Mouse (Mus musculus) gastrocnemius, postnatal 36 days (tissue): ENCODE measurements around the gene Gm10376. TPM values are rescaled to one million over a fixed set of nuclear protein-coding genes. Genes with fewer than 3 reads are reported as not detected.
"Not testable (repeated sequence)": the region's sequence is repeated elsewhere in the genome, so short reads cannot be mapped to it uniquely, and the experiment has no call there.

Experiments used
- DNase-seq, 2 experiments: peaks; one replicate each; pipeline ENCODE4 v3.0.0; 2022
- intact Hi-C: fragments of 180-260 bp; cut with DNase I; formaldehyde crosslinking; loops from one replicate; pipeline ENCODE4 v1.15.1; 2025
- long read RNA-seq, 2 experiments: library from polyadenylated mRNA; stranded (forward); transcript quantifications; one replicate each; pipeline ENCODE4 v2.0.0; 2021
- total RNA-seq, 2 experiments: library from RNA; stranded (reverse); gene quantifications; 2 replicates each; pipeline ENCODE4 v1.2.3; 2021

Gene Gm10376
- not detected for total RNA-seq
- long read RNA-seq, experiment 1, result 0 reads
- long read RNA-seq, experiment 2, result 0 reads

- intact Hi-C loops, result not testable (repeated sequence)
These were observed at the start of gene Gm10376 for GRCm38 (mm10) chr14:43015528-43015927. Gene Gm10376 (minus strand): TSS chr14:43015628.

GRCm38 (mm10) chr14:43060179-43060578, 44.8 kb upstream of the Gm10376 start:
- intact Hi-C loops, result not testable (repeated sequence)

More at GRCm38 (mm10) chr14:43015528-43015927, at the start of gene Gm10376:
- DNase-seq, result not testable (repeated sequence)

GRCm38 (mm10) chr14:43058063-43058462, 42.6 kb upstream of the Gm10376 start:
- DNase-seq, result peak in 1 of 2 experiments; percentile 15
- intact Hi-C loops, result not testable (repeated sequence)

More at GRCm38 (mm10) chr14:43060179-43060578, 44.8 kb upstream of the Gm10376 start:
- not testable (repeated sequence) for DNase-seq

- intact Hi-C loops, DNase-seq: not testable (repeated sequence)
These were observed 21.9 kb downstream of the Gm10376 start, which contains the start of gene Gm8082 for GRCm38 (mm10) chr14:42993524-42993923. Gene Gm8082 (minus strand): TSS chr14:42993624.

Other genes with a start within 250 kb of the Gm10376 start
- gene Gm3015, start 246.8 kb downstream of the Gm10376 start, total RNA-seq, result not detected
- gene Gm10377, start 217.6 kb downstream of the Gm10376 start, total RNA-seq, result not detected
- gene Gm21977, start 162.2 kb downstream of the Gm10376 start, total RNA-seq, result not detected
- not detected for gene Gm8082, start 22.0 kb downstream of the Gm10376 start, total RNA-seq
- gene Gm8094, start 61.0 kb upstream of the Gm10376 start, total RNA-seq, result not detected
- gene Gm8104, start 85.0 kb upstream of the Gm10376 start, total RNA-seq, result not detected
- gene Gm7233, start 164.2 kb upstream of the Gm10376 start, total RNA-seq, result not detected
- gene Gm8122, start 219.7 kb upstream of the Gm10376 start, total RNA-seq, result not detected
- not detected for gene Gm8126, start 243.0 kb upstream of the Gm10376 start, total RNA-seq